Mouse (Mus musculus) inflammation-experienced regulatory T-cells, adult 6 months (primary cell): Measurements from ENCODE around the gene Cars2. TPM values are rescaled to one million over a fixed set of nuclear protein-coding genes. Genes with fewer than 3 reads are reported as not detected.
"Not testable (repeated sequence)": the region's sequence is repeated elsewhere in the genome, so short reads cannot be mapped to it uniquely, and the experiment has no call there.

Experiments used
- ATAC-seq: one replicate; pipeline ENCODE4 v1.8.0; 2017
- polyA plus RNA-seq, 3 experiments: library from polyadenylated mRNA; unstranded; fragments of 100-300 nt; shearing (Covaris generic); gene quantifications; one replicate each; pipeline ENCODE4 v1.2.1; 2017

Gene Cars2
- polyA plus RNA-seq, 3 experiments from 2014 or later, result 10.2 to 17.0 (median 13.0) TPM

DNA sequence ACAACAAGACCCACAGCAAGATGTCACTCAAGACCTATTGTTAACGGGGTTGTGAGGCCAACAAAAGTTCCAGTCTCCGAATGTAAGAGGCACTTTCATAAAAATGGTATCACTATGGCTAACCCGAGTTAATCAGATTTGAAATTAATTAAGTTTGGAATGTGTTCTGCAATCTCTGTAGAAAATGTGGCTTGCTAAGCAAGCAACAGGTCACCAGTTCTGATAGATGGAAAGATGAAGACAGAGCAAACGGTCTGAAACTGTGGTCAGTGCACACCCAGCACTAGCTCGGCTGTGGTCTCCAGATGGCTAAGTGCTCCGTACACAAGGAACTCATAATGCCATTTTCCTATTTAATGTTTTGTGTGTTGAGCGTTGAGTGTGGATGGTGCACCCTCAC lies 79.9 kb downstream of the Cars2 start:
- ATAC-seq, result no peak

DNA sequence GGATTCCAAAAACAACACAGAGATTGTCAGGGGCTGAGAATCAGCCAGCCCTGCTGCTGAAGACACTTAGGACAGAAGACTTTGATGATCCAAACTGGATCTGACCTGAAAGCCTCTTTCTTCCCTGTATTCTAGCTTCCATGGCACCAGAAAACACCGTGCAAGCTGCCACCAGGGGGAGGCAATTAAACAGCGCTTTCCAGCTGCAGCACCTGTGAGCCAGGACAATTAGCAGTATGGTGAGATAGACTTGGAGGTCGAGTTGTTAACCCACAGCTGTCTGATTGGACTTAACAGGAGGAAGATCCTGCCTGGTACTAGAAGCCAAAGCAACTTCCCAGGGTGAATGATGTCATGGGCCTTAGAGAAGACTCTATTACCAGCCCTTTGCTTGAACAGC lies 81.5 kb downstream of the Cars2 start:
- ATAC-seq, result no peak

DNA sequence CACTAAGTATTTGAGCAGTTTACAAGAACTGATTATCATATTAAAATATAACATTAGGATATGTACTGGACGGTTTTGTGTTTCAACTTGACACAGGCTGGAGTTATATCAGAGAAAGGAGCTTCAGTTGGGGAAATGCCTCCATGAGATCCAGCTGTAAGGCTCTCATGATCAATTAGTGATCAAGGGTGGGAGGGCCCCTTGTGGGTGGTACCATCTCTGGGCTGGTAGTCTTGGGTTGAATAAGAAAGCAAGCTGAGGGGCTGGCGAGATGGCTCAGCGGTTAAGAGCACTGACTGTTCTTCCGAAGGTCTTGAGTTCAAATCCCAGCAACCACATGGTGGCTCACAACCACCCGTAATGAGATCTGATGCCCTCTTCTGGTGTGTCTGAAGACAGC lies 84.1 kb downstream of the Cars2 start:
- not testable (repeated sequence) for ATAC-seq

DNA sequence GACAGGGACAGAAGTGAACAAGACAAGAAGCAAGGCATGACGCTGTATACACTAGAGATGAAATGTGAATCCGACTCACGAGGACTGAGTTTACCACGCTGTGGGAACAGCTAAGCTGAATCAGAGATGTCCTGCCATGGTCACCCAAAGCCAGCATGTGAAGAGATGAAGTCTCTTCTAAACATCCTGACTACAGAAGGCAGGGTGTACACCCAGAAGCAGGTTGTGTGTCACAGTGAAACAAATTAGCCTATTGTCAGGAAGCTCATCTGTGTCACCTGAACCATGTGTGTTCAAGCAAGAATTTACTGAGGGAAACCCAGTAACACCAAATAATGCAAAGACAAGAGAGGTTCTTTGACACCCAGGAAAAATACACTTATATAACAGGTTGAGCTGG lies 85.0 kb downstream of the Cars2 start:
- ATAC-seq, result no peak

DNA sequence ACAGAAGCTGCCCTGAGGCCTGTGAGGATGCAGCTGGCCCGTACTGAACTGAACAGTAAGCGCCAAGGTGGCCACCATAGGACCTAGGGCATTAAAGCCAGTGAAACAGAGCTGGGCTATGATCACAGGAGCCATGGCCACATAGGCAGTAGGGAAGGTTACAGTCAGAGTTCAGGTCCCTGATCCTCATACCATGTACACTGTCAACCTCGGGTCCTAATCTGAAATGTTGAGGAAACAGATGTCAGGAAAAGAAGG lies 85.9 kb downstream of the Cars2 start:
- no peak for ATAC-seq

Other genes with a start within 250 kb of the Cars2 start
- not detected for gene Col4a2, start 238.0 kb downstream of the Cars2 start, polyA plus RNA-seq
- under 1 TPM in 1 of 3 experiments, not detected in 2; 0.40 TPM for gene Col4a1, start 238.0 kb downstream of the Cars2 start, polyA plus RNA-seq
- 10 to 100 TPM in 2 of 3 experiments, 1 to 10 TPM in 1; 5.4 to 16.0 (median 11.1) TPM for gene Rab20, start 72.1 kb downstream of the Cars2 start, polyA plus RNA-seq
- gene Naxd, start 53.3 kb downstream of the Cars2 start, polyA plus RNA-seq, result 10 to 100 TPM; 49.1 to 66.5 (median 55.2) TPM
- 10 to 100 TPM; 59.2 to 68.3 (median 67.9) TPM for gene Ing1, start 4.8 kb upstream of the Cars2 start, polyA plus RNA-seq
- 10 to 100 TPM; 45.0 to 72.2 (median 70.9) TPM for gene Ankrd10, start 85.0 kb upstream of the Cars2 start, polyA plus RNA-seq
- not detected for gene 1700016D06Rik, start 150.3 kb upstream of the Cars2 start, polyA plus RNA-seq
- 10 to 100 TPM; 23.6 to 35.3 (median 32.0) TPM for gene Arhgef7, start 176.9 kb upstream of the Cars2 start, polyA plus RNA-seq